Mouse (Mus musculus): Measurements from ENCODE around the gene Prph. TPM values are rescaled to one million over a fixed set of nuclear protein-coding genes. Genes with fewer than 3 reads are reported as not detected.

Prph gene
- 0.83 and 1.2 TPM in 2 replicates for polyA plus RNA-seq (2015; fragmentation: Nextera tagmentation; extraction: Ambion mirVana)

DNA sequence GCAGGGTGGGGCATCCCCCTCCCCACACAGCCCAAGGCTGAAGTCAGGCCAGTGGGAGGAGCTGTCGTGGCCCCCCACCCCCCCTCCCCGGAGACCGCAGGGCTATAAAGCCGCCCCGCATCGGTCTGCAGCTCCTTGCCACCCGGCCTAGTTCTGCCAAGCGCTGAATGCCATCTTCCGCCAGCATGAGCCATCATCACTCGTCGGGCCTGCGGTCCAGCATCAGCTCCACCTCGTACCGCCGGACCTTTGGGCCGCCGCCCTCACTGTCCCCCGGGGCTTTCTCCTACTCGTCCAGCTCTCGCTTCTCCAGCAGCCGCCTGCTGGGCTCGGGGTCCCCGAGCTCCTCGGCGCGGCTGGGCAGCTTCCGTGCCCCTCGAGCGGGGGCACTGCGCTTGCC is at the start of gene Prph:
Gene Prph (plus strand): TSS at position 135 of the 400 bp plus-strand sequence.
- no peak within 1 kb of the TSS; the same call in 1 of the 2 replicates for H3K9ac ChIP-seq
- no peaks in the 10 kb centered on the region for H3K36me3 ChIP-seq (replicated peaks)
- H3K9me3 ChIP-seq (replicated peaks), result no peaks in the 10 kb centered on the region
- no peak for ATAC-seq (ENCODE audit: insufficient read depth)
- peaks cover 21% of the 10 kb centered on the region for H3K4me1 ChIP-seq (replicated peaks)
- no peak within 1 kb of the TSS for H3K27ac ChIP-seq (replicated peaks)
- peaks cover 96% of the 10 kb centered on the region for H3K27me3 ChIP-seq
- peak within 1 kb of the TSS; percentile 55 for H3K4me2 ChIP-seq
- 3% methylated on average over 30 of the region's 30 CpGs for WGBS (ENCODE audit: insufficient replicate concordance)
- peak within 1 kb of the TSS; percentile 29 for H3K4me3 ChIP-seq (replicated peaks)

DNA sequence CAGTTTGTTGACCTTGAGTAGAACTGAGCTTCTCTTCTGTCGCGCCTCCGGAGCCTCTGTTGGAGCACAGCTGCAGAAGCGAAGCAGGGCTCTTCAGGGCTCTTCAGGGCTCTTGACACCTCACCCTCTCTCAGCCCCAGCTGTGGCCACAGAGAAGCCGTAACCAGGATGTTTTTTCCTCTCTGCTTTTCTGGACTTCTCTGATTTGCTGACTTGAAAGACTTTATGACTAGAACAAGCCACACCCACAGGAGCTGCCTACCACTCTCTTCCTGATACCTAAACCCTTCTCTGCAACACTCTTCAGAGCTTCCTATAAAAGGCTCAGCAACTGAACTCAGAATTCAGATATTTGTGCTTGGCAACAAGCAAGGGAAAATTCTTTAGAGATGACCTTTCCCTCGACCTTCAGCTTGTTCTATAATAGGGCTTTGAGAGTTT is 46.2 kb upstream of the Prph start:
- Histone ChIP-seq H3K9me3 (replicated peaks) (no peaks in the 10 kb centered on the region), H3K4me1 (replicated peaks) (no peaks in the 10 kb centered on the region), H3K36me3 (replicated peaks) (no peaks in the 10 kb centered on the region), H3K27ac (replicated peaks) (0 out of 2 replicates have a peak overlapping the region, but pooled peaks have one; percentile 4), H3K9ac (no peak overlapping the region), H3K27me3 (peaks cover 5% of the 10 kb centered on the region; the same call in 1 of the 2 replicates), H3K4me2 (no peak overlapping the region), H3K4me3 (replicated peaks) (no peak overlapping the region)
- ATAC-seq (ENCODE audit: insufficient read depth), result no peak
- WGBS (ENCODE audit: insufficient replicate concordance), result 35% methylated on average over 6 of the region's 6 CpGs

DNA sequence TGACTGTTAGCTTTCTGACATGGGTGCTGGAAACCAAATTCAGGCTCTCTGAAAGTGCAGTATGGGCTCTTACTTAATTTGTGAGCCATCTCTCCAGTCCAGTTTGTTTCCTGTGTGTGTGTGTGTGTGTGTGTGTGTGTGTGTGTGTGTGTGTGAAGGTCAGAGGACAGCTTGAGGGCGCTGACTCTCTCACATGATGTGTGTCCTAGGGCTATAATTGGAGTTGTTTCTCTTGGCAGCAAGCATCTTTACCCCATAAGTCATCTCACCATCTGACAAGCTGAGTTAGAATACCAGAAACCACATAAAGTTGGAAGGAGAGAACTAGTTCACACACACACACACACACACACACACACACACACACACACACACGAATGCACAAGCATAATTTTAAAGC is 44.1 kb upstream of the Prph start:
- no peak for ATAC-seq (ENCODE audit: insufficient read depth)
- Histone ChIP-seq H3K9ac (no peak overlapping the region), H3K9me3 (replicated peaks) (no peaks in the 10 kb centered on the region), H3K4me1 (replicated peaks) (peaks cover 4% of the 10 kb centered on the region; the same call in 1 of the 2 replicates), H3K27me3 (no peaks in the 10 kb centered on the region), H3K4me3 (replicated peaks) (no peak overlapping the region), H3K27ac (replicated peaks) (no peak overlapping the region), H3K4me2 (no peak overlapping the region), H3K36me3 (replicated peaks) (no peaks in the 10 kb centered on the region)
- 70% methylated on average over 2 of the region's 2 CpGs for WGBS (ENCODE audit: insufficient replicate concordance)

DNA sequence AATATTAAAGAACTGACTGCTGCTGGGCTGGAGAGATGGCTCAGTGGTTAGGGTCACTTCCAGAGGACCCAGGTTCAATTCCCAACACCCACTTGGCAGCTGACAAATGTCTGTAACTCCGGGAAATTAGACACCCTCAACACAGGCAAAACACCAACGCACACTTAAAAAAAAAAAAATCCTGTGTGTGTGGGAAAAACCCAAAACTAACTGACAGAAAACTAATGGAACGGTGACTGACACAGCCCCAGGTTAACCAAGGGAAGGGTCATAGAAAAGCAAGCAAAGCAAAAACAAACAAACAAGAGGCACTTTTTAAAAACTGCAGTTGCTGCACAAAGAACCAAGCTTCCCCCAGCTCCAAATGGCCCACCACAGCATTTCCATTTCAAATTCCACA is 43.0 kb upstream of the Prph start:
- no peak for ATAC-seq (ENCODE audit: insufficient read depth)

DNA sequence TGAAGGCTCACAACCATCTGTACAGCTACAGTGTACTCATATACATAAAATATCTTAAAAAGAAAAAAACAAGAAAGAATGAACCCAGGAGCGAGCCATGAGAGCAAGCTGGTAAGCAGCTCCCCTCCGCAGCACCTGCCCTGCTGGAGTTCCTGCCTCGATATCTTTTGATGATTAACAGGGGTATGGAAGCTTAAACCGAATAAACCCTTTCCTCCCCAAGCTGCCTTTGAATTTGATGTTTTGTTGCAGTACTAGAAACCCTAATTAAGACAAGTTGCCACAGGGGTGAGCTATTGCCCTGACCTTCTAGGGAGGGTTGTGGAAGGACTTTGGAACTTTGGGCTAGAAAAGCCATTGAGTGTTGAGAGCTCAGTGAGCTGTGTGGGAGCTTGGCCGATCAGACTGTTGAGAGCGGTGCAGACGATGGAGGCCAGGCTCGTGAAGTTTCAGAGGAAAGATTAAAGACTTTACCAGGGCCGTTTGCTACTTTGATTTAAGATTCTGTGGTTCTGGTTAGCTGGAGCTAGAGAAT is 40.4 kb upstream of the Prph start:
- ATAC-seq (ENCODE audit: insufficient read depth), result no peak
- 47% methylated on average over 9 of the region's 9 CpGs for WGBS (ENCODE audit: insufficient replicate concordance)
- H3K4me3 ChIP-seq (replicated peaks), result no peak overlapping the region
- H3K27ac ChIP-seq (replicated peaks), result no peak overlapping the region
- no peaks in the 10 kb centered on the region for H3K36me3 ChIP-seq (replicated peaks)
- H3K4me1 ChIP-seq (replicated peaks), result peaks cover 4% of the 10 kb centered on the region; the same call in 1 of the 2 replicates
- H3K9me3 ChIP-seq (replicated peaks), result no peaks in the 10 kb centered on the region
- H3K4me2 ChIP-seq, result 0 out of 2 replicates have a peak overlapping the region, but pooled peaks have one; percentile 5
- H3K9ac ChIP-seq, result no peak overlapping the region
- H3K27me3 ChIP-seq, result 0 out of 2 replicates have a peak, but pooled peaks cover 7% of the 10 kb centered on the region

More for the DNA sequence above, 43.0 kb upstream of the Prph start:
- H3K9me3 ChIP-seq (replicated peaks), result no peaks in the 10 kb centered on the region
- no peaks in the 10 kb centered on the region for H3K27me3 ChIP-seq
- H3K4me2 ChIP-seq, result no peak overlapping the region
- no peak overlapping the region for H3K27ac ChIP-seq (replicated peaks)
- no peak overlapping the region for H3K9ac ChIP-seq
- no peaks in the 10 kb centered on the region for H3K36me3 ChIP-seq (replicated peaks)
- peaks cover 4% of the 10 kb centered on the region; the same call in 1 of the 2 replicates for H3K4me1 ChIP-seq (replicated peaks)
- 60% methylated on average over 3 of the region's 3 CpGs for WGBS (ENCODE audit: insufficient replicate concordance)
- no peak overlapping the region for H3K4me3 ChIP-seq (replicated peaks)

DNA sequence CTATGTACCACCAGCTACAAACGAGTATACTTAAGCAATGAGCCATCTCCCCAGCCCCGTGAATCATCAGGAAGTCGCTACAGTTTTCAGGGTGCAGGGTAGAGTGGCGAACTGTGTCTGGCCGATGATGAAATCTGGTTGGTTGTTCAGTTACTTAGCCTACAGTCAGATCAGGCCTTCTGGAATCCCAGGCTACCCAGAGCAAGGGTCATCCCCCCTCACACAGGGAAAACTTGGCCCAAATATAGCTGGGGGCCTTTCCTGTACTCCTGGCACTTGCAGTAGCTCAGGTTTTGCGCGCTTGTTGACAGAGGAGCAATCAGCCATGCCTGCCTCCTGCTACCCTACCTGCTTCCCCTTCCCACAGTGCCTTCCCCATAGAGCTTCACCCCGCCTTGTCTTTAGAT is 37.6 kb upstream of the Prph start:
- Histone ChIP-seq H3K9ac (no peak overlapping the region), H3K4me1 (replicated peaks) (peaks cover 4% of the 10 kb centered on the region; the same call in 1 of the 2 replicates), H3K4me3 (replicated peaks) (no peak overlapping the region), H3K9me3 (replicated peaks) (peaks cover 6% of the 10 kb centered on the region; the same call in 1 of the 2 replicates), H3K4me2 (no peak overlapping the region; the same call in 1 of the 2 replicates), H3K36me3 (replicated peaks) (no peaks in the 10 kb centered on the region), H3K27me3 (0 out of 2 replicates have a peak, but pooled peaks cover 7% of the 10 kb centered on the region), H3K27ac (replicated peaks) (peak overlapping the region; percentile 51)
- 50% methylated on average over 8 of the region's 8 CpGs for WGBS (ENCODE audit: insufficient replicate concordance)
- ATAC-seq (ENCODE audit: insufficient read depth), result peak; percentile 61; the same call in 1 of the 2 replicates

DNA sequence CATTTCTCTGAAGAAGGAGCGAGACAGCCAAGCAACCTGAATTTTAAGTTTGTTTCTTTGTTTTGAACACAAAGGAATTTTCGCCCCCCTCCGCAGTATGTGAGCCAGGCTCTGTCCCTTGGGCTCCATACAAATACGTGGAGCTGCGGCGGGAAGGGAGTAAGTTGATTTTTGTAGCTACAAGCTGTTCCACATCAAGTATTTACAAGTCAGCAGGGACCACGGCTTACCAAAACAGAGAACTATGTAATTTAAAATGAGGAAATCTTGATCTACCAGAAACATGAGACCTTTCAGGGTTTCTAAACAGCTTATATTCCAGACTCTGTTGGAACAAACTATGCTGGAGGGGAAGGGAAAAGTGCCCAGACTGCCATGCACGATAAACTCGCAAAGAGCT is 37.0 kb upstream of the Prph start:
- H3K36me3 ChIP-seq (replicated peaks), result no peaks in the 10 kb centered on the region
- no peak overlapping the region for H3K4me3 ChIP-seq (replicated peaks)
- no peak overlapping the region for H3K9ac ChIP-seq
- H3K9me3 ChIP-seq (replicated peaks), result peaks cover 6% of the 10 kb centered on the region; the same call in 1 of the 2 replicates
- 74% methylated on average over 9 of the region's 9 CpGs for WGBS (ENCODE audit: insufficient replicate concordance)
- no peak overlapping the region for H3K27ac ChIP-seq (replicated peaks)
- no peak for ATAC-seq (ENCODE audit: insufficient read depth)
- H3K4me2 ChIP-seq, result no peak overlapping the region
- 0 out of 2 replicates have a peak, but pooled peaks cover 7% of the 10 kb centered on the region for H3K27me3 ChIP-seq
- peaks cover 4% of the 10 kb centered on the region; the same call in 1 of the 2 replicates for H3K4me1 ChIP-seq (replicated peaks)

DNA sequence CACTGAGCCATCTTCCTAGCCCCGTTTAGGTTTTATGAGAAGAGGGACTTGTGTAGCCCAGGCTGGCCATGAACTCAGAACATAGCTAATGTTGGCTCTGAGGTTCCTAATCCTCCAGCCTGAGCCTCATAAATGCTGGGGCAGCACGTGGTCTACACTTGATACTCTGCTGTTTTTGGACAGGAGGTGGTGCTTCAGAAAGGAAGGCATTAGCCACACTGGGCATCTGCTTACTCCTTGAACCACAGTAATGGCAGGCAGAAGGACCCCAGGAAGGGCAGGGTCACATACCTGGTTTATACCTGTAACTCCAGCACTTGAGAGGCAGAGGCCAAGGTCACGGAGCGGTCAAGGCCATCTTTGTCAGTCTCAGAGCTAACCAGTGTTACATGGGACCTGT is 36.3 kb upstream of the Prph start:
- H3K4me1 ChIP-seq (replicated peaks), result peaks cover 4% of the 10 kb centered on the region; the same call in 1 of the 2 replicates
- no peak overlapping the region for H3K27ac ChIP-seq (replicated peaks)
- H3K36me3 ChIP-seq (replicated peaks), result no peaks in the 10 kb centered on the region
- H3K4me3 ChIP-seq (replicated peaks), result no peak overlapping the region
- no peak for ATAC-seq (ENCODE audit: insufficient read depth)
- no peak overlapping the region for H3K4me2 ChIP-seq
- 0 out of 2 replicates have a peak, but pooled peaks cover 7% of the 10 kb centered on the region for H3K27me3 ChIP-seq
- WGBS (ENCODE audit: insufficient replicate concordance), result 66% methylated on average over 4 of the region's 4 CpGs
- H3K9me3 ChIP-seq (replicated peaks), result peaks cover 6% of the 10 kb centered on the region; the same call in 1 of the 2 replicates
- no peak overlapping the region for H3K9ac ChIP-seq

DNA sequence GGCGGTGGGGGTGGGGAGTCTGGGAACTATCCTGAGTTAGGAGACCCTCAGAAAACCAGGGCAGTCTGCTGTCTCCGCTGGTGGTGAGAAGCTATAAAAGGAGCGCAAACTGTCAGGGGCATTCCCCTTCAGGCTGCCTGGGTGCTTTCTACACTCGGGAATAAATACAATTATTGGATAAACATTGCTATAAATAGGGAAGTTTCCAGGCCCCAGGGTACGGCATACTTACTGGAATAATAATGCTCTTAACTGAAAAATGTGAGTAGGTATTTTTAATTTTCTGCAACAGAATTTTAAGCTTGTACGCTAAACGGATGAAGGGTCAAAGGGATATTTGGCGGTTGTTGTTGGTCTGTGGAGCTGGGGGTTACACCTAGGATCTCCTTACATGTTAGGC is 35.5 kb upstream of the Prph start:
- H3K4me2 ChIP-seq, result no peak overlapping the region

DNA sequence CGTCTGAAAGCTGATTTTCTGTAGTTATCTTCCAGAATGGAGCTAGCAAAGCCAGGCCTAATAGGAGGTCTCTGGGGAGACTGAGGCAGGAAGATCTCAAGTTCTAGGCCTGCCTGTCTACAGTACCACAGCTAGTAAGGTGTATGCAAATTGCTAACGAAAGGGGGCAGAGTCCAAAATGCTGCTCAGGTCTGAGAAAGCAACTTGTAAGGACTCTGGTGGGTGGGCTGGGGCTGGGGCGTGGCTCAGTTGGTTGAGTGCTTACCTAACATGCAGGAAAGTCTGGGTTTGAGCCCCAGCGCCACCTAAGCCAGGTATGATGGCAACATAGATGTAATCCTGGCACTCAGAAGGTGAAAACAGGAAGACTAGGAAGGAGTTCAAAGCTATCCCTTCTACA is 34.8 kb upstream of the Prph start:
- Histone ChIP-seq H3K27ac (replicated peaks) (no peak overlapping the region), H3K36me3 (replicated peaks) (no peaks in the 10 kb centered on the region), H3K27me3 (0 out of 2 replicates have a peak, but pooled peaks cover 7% of the 10 kb centered on the region), H3K4me1 (replicated peaks) (peaks cover 5% of the 10 kb centered on the region), H3K4me2 (no peak overlapping the region), H3K4me3 (replicated peaks) (no peak overlapping the region), H3K9ac (no peak overlapping the region), H3K9me3 (replicated peaks) (peaks cover 6% of the 10 kb centered on the region; the same call in 1 of the 2 replicates)
- no peak for ATAC-seq (ENCODE audit: insufficient read depth)
- WGBS (ENCODE audit: insufficient replicate concordance), result 64% methylated on average over 4 of the region's 4 CpGs

More for the DNA sequence above, 35.5 kb upstream of the Prph start:
- H3K27me3 ChIP-seq, result 0 out of 2 replicates have a peak, but pooled peaks cover 7% of the 10 kb centered on the region
- no peak overlapping the region for H3K27ac ChIP-seq (replicated peaks)
- no peak overlapping the region for H3K9ac ChIP-seq
- peaks cover 4% of the 10 kb centered on the region; the same call in 1 of the 2 replicates for H3K4me1 ChIP-seq (replicated peaks)
- ATAC-seq (ENCODE audit: insufficient read depth), result no peak
- H3K9me3 ChIP-seq (replicated peaks), result peaks cover 6% of the 10 kb centered on the region; the same call in 1 of the 2 replicates
- H3K4me3 ChIP-seq (replicated peaks), result no peak overlapping the region
- no peaks in the 10 kb centered on the region for H3K36me3 ChIP-seq (replicated peaks)
- 61% methylated on average over 8 of the region's 8 CpGs for WGBS (ENCODE audit: insufficient replicate concordance)

DNA sequence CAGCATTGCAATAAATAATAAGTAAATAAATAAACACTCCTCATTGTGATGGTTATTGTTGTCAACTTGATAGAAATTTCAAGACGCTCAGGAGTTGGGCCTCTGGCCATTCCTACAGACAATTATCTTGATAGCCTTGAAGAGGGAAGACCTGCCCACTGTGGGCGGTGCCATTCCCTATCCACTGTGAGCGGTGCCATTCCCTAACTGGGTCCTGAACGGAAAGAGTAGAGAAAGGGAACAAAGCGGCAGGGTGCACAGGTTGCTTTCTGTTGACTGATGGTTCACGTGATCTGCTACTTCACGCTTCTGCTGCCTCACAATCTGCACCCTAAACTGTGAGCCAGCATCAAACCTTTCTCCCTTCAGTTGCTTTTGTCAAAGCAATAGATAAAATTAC is 33.7 kb upstream of the Prph start:
- 83% methylated on average over 7 of the region's 7 CpGs for WGBS (ENCODE audit: insufficient replicate concordance)
- no peak overlapping the region for H3K9ac ChIP-seq
- peaks cover 6% of the 10 kb centered on the region; the same call in 1 of the 2 replicates for H3K9me3 ChIP-seq (replicated peaks)
- no peak overlapping the region for H3K4me2 ChIP-seq
- H3K27ac ChIP-seq (replicated peaks), result no peak overlapping the region
- no peak overlapping the region for H3K4me3 ChIP-seq (replicated peaks)
- 0 out of 2 replicates have a peak, but pooled peaks cover 7% of the 10 kb centered on the region for H3K27me3 ChIP-seq
- ATAC-seq (ENCODE audit: insufficient read depth), result no peak
- H3K4me1 ChIP-seq (replicated peaks), result peaks cover 4% of the 10 kb centered on the region
- H3K36me3 ChIP-seq (replicated peaks), result no peaks in the 10 kb centered on the region

Measured in liver, embryonic 15.5 days (tissue).